Mouse (Mus musculus) thymus, adult 2 months (tissue): ENCODE measurements around the gene Itpr2.

Source experiments
- CTCF ChIP-seq: fragments of 200-500 bp; IDR thresholded peaks from 2 replicates; pipeline ENCODE4 v1.5.1; 2012; ENCODE audit warnings: mild to moderate bottlenecking, control low read depth, low read length, moderate library complexity, borderline replicate concordance; ENCODE audit not compliant: control insufficient read depth, poor library complexity, insufficient read depth; ENCODE audit errors: extremely low read depth
- POLR2A ChIP-seq: fragments of 200-500 bp; IDR thresholded peaks from 2 replicates; pipeline ENCODE4 v1.6.1; 2012; ENCODE audit warnings: mild to moderate bottlenecking, low read length, control low read depth, moderate library complexity; ENCODE audit not compliant: control insufficient read depth, poor library complexity, insufficient read depth; ENCODE audit errors: extremely low read depth

- TF ChIP-seq POLR2A (no peak), CTCF (no peak)
Observed at GRCm38 (mm10) chr6:146220071-146220470, 282.0 kb downstream of the Itpr2 start.
